Mouse (Mus musculus) spleen, adult 2 months (tissue): Measurements from ENCODE around the gene Slc37a3. TPM values are rescaled to one million over a fixed set of nuclear protein-coding genes. Genes with fewer than 3 reads are reported as not detected.
A peak's percentile ranks its signal among the peaks of the same experiment; 100 is the strongest.
"Not testable (repeated sequence)": the region's sequence is repeated elsewhere in the genome, so short reads cannot be mapped to it uniquely, and the experiment has no call there.

Experiments
- DNase-seq, 2 experiments: peaks; one replicate each; pipeline versions ENCODE4 v3.0.0 to v3.0.0-alpha.2; 2012 to 2021; ENCODE audit warnings: low spot score in 2 of 2, low read depth in 1 of 2
- H3K27ac ChIP-seq: fragments of 200-500 bp; 2 replicates; pipeline ENCODE4 v1.5.1; 2012; ENCODE audit warnings: low read length, inconsistent platforms; ENCODE audit not compliant: insufficient read depth
- H3K27me3 ChIP-seq: fragments of 200-500 bp; 2 replicates; pipeline ENCODE4 v1.6.1; 2012; ENCODE audit warnings: mild to moderate bottlenecking, moderate library complexity, low read length, inconsistent platforms; ENCODE audit not compliant: control insufficient read depth, insufficient read depth
- H3K36me3 ChIP-seq: fragments of 200-500 bp; 2 replicates; pipeline ENCODE4 v1.6.1; 2012; ENCODE audit warnings: mild to moderate bottlenecking, low read length, inconsistent platforms; ENCODE audit not compliant: control insufficient read depth, insufficient read depth
- H3K4me1 ChIP-seq: fragments of 200-500 bp; 2 replicates; pipeline ENCODE4 v1.6.1; 2011; ENCODE audit warnings: inconsistent platforms; ENCODE audit not compliant: control insufficient read depth, insufficient read depth, insufficient read length
- H3K4me3 ChIP-seq: fragments of 200-500 bp; 2 replicates; pipeline ENCODE4 v1.5.1; 2011; ENCODE audit warnings: mild to moderate bottlenecking, inconsistent platforms; ENCODE audit not compliant: insufficient read depth, insufficient read length; ENCODE audit errors: extremely low read depth
- CTCF ChIP-seq: fragments of 200-500 bp; IDR thresholded peaks from 2 replicates; pipeline ENCODE4 v1.5.1; 2011; ENCODE audit warnings: mild to moderate bottlenecking, inconsistent platforms; ENCODE audit not compliant: insufficient read depth, insufficient read length, insufficient replicate concordance; ENCODE audit errors: extremely low read depth
- POLR2A ChIP-seq: fragments of 200-500 bp; IDR thresholded peaks from 2 replicates; pipeline ENCODE4 v1.6.1; 2011; ENCODE audit warnings: low read depth, low read length, inconsistent platforms
- WGBS: fragments of 180-500 bp; shearing (Covaris S2); methylation state at CpG from one replicate; pipeline ENCODE4 v1.1.7; 2018; 5-methylcytosine and 5-hydroxymethylcytosine counted together
- polyA plus RNA-seq: library from polyadenylated mRNA; depleted of rRNA; stranded (reverse); fragments of >200 nt; gene quantifications from 2 replicates; pipeline ENCODE4 v1.2.3, GENCODE M21; 2012

Slc37a3 gene
- polyA plus RNA-seq, 1 experiment, result 10.3 TPM

GRCm38 (mm10) chr6:39380276-39380675 lies 2.8 kb upstream of the Slc37a3 start:
- peak overlapping the region; percentile 77; the same call in 1 of the 2 replicates for H3K27ac ChIP-seq
- H3K4me3 ChIP-seq, result no peak overlapping the region
- 0 out of 2 replicates have a peak, but pooled peaks cover 2% of the 10 kb centered on the region for H3K36me3 ChIP-seq
- DNase-seq, result no peak
- WGBS, result 32% methylated on average over 3 of the region's 3 CpGs
- peaks cover 10% of the 10 kb centered on the region for H3K4me1 ChIP-seq
- TF ChIP-seq CTCF (no peak), POLR2A (no peak)
- no peaks in the 10 kb centered on the region for H3K27me3 ChIP-seq

- Histone ChIP-seq H3K27me3 (no peaks in the 10 kb centered on the region), H3K27ac (peak overlapping the region; percentile 77), H3K4me3 (no peak overlapping the region), H3K4me1 (peaks cover 10% of the 10 kb centered on the region), H3K36me3 (0 out of 2 replicates have a peak, but pooled peaks cover 2% of the 10 kb centered on the region)
- TF ChIP-seq POLR2A (no peak), CTCF (no peak)
- peak; percentile 55 to 73 for DNase-seq
- 13% methylated on average over 8 of the region's 8 CpGs for WGBS
Observed at GRCm38 (mm10) chr6:39379749-39380148, 2.3 kb upstream of the Slc37a3 start.

- H3K4me3 ChIP-seq, result no peak overlapping the region
- DNase-seq, result peak; percentile 30 to 70
Observed at GRCm38 (mm10) chr6:39379224-39379623, 1.7 kb upstream of the Slc37a3 start.

GRCm38 (mm10) chr6:39378161-39378835 lies 823 bp upstream of the Slc37a3 start:
- WGBS, result 51% methylated on average over 13 of the region's 13 CpGs
- not testable (repeated sequence) for H3K36me3 ChIP-seq, DNase-seq, H3K4me1 ChIP-seq, H3K4me3 ChIP-seq, H3K27me3 ChIP-seq, H3K27ac ChIP-seq

More at GRCm38 (mm10) chr6:39379224-39379623, 1.7 kb upstream of the Slc37a3 start:
- 0 out of 2 replicates have a peak, but pooled peaks cover 2% of the 10 kb centered on the region for H3K36me3 ChIP-seq
- H3K27ac ChIP-seq, result peak overlapping the region; percentile 77
- H3K27me3 ChIP-seq, result no peaks in the 10 kb centered on the region
- 8% methylated on average over 4 of the region's 4 CpGs for WGBS
- peaks cover 10% of the 10 kb centered on the region for H3K4me1 ChIP-seq
- TF ChIP-seq CTCF (no peak), POLR2A (no peak)

GRCm38 (mm10) chr6:39376775-39377174 lies 700 bp downstream of the Slc37a3 start:
- Histone ChIP-seq H3K36me3 (no peaks in the 10 kb centered on the region), H3K27me3 (no peaks in the 10 kb centered on the region), H3K4me1 (peaks cover 17% of the 10 kb centered on the region; the same call in 1 of the 2 replicates), H3K4me3 (peak overlapping the region; percentile 92), H3K27ac (no peak overlapping the region)
- DNase-seq, result no peak
- 26% methylated on average over 9 of the region's 9 CpGs for WGBS
- TF ChIP-seq CTCF (no peak), POLR2A (no peak)

- Histone ChIP-seq H3K36me3 (no peaks in the 10 kb centered on the region), H3K4me1 (peaks cover 14% of the 10 kb centered on the region; the same call in 1 of the 2 replicates), H3K27me3 (no peaks in the 10 kb centered on the region), H3K27ac (no peak overlapping the region), H3K4me3 (no peak overlapping the region)
- TF ChIP-seq POLR2A (no peak), CTCF (no peak)
- 83% methylated on average over 4 of the region's 4 CpGs for WGBS
- DNase-seq, result no peak
Observed at GRCm38 (mm10) chr6:39373301-39373955, 4.0 kb downstream of the Slc37a3 start.

- Histone ChIP-seq H3K4me3 (no peak overlapping the region), H3K27ac (no peak overlapping the region), H3K27me3 (no peaks in the 10 kb centered on the region), H3K4me1 (peaks cover 14% of the 10 kb centered on the region; the same call in 1 of the 2 replicates), H3K36me3 (no peaks in the 10 kb centered on the region)
- 5% methylated on average over 7 of the region's 7 CpGs for WGBS
- TF ChIP-seq CTCF, result no peak
- TF ChIP-seq POLR2A, result no peak
- peak in 1 of 2 experiments; percentile 46 for DNase-seq
Observed at GRCm38 (mm10) chr6:39372727-39373126, 4.7 kb downstream of the Slc37a3 start.
